Mouse (Mus musculus) stomach, embryonic 14.5 days (tissue): ENCODE data around the gene Tlr6. TPM values are rescaled to one million over a fixed set of nuclear protein-coding genes. Genes with fewer than 3 reads are reported as not detected.

Experiments used
- ATAC-seq: fragments of 200-750 bp; cut with Nextera tagmentation; 2 replicates; pipeline ENCODE4 v1.8.0; 2017; ENCODE audit warnings: low read depth, moderate TSS enrichment; ENCODE audit not compliant: insufficient number of reproducible peaks, insufficient read depth, low FRiP score
- H3K27ac ChIP-seq: fragments of 300-500 bp; sonication (generic); 2 replicates; pipeline ENCODE4 v1.5.1; 2014; ENCODE audit warnings: mild to moderate bottlenecking, low read length, moderate library complexity, mixed read lengths
- H3K27me3 ChIP-seq: fragments of 300-500 bp; sonication (generic); 2 replicates; pipeline ENCODE4 v1.6.1; 2014; ENCODE audit warnings: low read length, control low read depth, mixed read lengths; ENCODE audit not compliant: control insufficient read depth, insufficient read depth
- H3K36me3 ChIP-seq: fragments of 300-500 bp; sonication (generic); 2 replicates; pipeline ENCODE4 v1.6.1; 2014; ENCODE audit warnings: mild to moderate bottlenecking, control low read depth, low read length, moderate library complexity, mixed read lengths; ENCODE audit not compliant: control insufficient read depth, insufficient read depth
- H3K4me1 ChIP-seq: fragments of 300-500 bp; sonication (generic); 2 replicates; pipeline ENCODE4 v1.6.1; 2014; ENCODE audit warnings: low read length, control low read depth, mixed read lengths; ENCODE audit not compliant: control insufficient read depth, insufficient read depth
- H3K4me2 ChIP-seq: fragments of 300-500 bp; sonication (generic); replicated peaks from 2 replicates; pipeline ENCODE4 v1.6.1; 2014; ENCODE audit warnings: low read depth, low read length, control low read depth
- H3K4me3 ChIP-seq: fragments of 300-500 bp; sonication (generic); 2 replicates; pipeline ENCODE4 v1.5.1; 2014; ENCODE audit warnings: low read depth, low read length, control low read depth
- H3K9ac ChIP-seq: fragments of 300-500 bp; sonication (generic); replicated peaks from 2 replicates; pipeline ENCODE4 v1.6.1; 2014; ENCODE audit warnings: low read depth, mild to moderate bottlenecking, control low read depth, low read length, moderate library complexity, mixed read lengths
- H3K9me3 ChIP-seq: fragments of 300-500 bp; sonication (generic); 2 replicates; pipeline ENCODE4 v1.6.1; 2016; ENCODE audit warnings: low read depth, low read length, control low read depth; ENCODE audit not compliant: control insufficient read depth
- WGBS: fragments of 180-500 bp; shearing (Covaris S2); extraction: QIAGEN DNeasy Blood & Tissue Kit; methylation state at CpG from one replicate; pipeline ENCODE4 v1.1.7; 2014; 5-methylcytosine and 5-hydroxymethylcytosine counted together
- polyA plus RNA-seq: library from polyadenylated mRNA; unstranded; fragments of >200 nt; fragmentation: Nextera tagmentation; extraction: Ambion mirVana; gene quantifications from 2 replicates; pipeline ENCODE4 v1.2.1, GENCODE M21; 2014

The Tlr6 gene
- polyA plus RNA-seq, 1 experiment from 2014 or later = 0.90 TPM

GRCm38 (mm10) chr5:64985971-64986370 lies 26.1 kb upstream of the Tlr6 start:
- no peak overlapping the region for H3K4me3 ChIP-seq
- ATAC-seq = no peak
- H3K4me1 ChIP-seq = no peaks in the 10 kb centered on the region
- H3K27me3 ChIP-seq = no peaks in the 10 kb centered on the region
- H3K9ac ChIP-seq = no peak overlapping the region
- no peak overlapping the region for H3K4me2 ChIP-seq
- no peaks in the 10 kb centered on the region for H3K9me3 ChIP-seq
- WGBS = 66% methylated on average over 7 of the region's 7 CpGs
- H3K27ac ChIP-seq = no peak overlapping the region
- H3K36me3 ChIP-seq = peaks cover 15% of the 10 kb centered on the region; the same call in 1 of the 2 replicates

- H3K9ac ChIP-seq = no peak overlapping the region
- no peak for ATAC-seq
- no peak overlapping the region for H3K4me3 ChIP-seq
- H3K27me3 ChIP-seq = no peaks in the 10 kb centered on the region
- H3K4me1 ChIP-seq = no peaks in the 10 kb centered on the region
- no peak overlapping the region for H3K4me2 ChIP-seq
- H3K27ac ChIP-seq = no peak overlapping the region
- H3K9me3 ChIP-seq = no peaks in the 10 kb centered on the region
- H3K36me3 ChIP-seq = peaks cover 16% of the 10 kb centered on the region; the same call in 1 of the 2 replicates
- 75% methylated on average over 8 of the region's 8 CpGs for WGBS
Observed at GRCm38 (mm10) chr5:64977128-64977527, 17.2 kb upstream of the Tlr6 start.

GRCm38 (mm10) chr5:64975121-64975520 lies 15.2 kb upstream of the Tlr6 start:
- Histone ChIP-seq H3K4me1 (peaks cover 2% of the 10 kb centered on the region; the same call in 1 of the 2 replicates), H3K27ac (no peak overlapping the region), H3K9me3 (no peaks in the 10 kb centered on the region), H3K36me3 (peaks cover 5% of the 10 kb centered on the region; the same call in 1 of the 2 replicates), H3K4me3 (no peak overlapping the region), H3K27me3 (no peaks in the 10 kb centered on the region), H3K9ac (no peak overlapping the region), H3K4me2 (no peak overlapping the region)
- 79% methylated on average over 5 of the region's 5 CpGs for WGBS
- no peak for ATAC-seq

GRCm38 (mm10) chr5:64969861-64970771 lies 10.2 kb upstream of the Tlr6 start, which contains the start of gene Fam114a1:
Gene Fam114a1, plus strand, starts transcription at chr5:64970071.
- Histone ChIP-seq H3K4me2 (peak within 1 kb of the TSS; percentile 83), H3K4me1 (peaks cover 6% of the 10 kb centered on the region; the same call in 1 of the 2 replicates), H3K27ac (peak within 1 kb of the TSS; percentile 75), H3K27me3 (no peaks in the 10 kb centered on the region), H3K4me3 (peak within 1 kb of the TSS; percentile 73), H3K9ac (peak within 1 kb of the TSS; percentile 83), H3K36me3 (peaks cover 5% of the 10 kb centered on the region; the same call in 1 of the 2 replicates), H3K9me3 (no peaks in the 10 kb centered on the region)
- ATAC-seq = peak; percentile 87
- under 1% methylated on average over 64 of the region's 68 CpGs for WGBS

GRCm38 (mm10) chr5:64968961-64969860 lies 9.3 kb upstream of the Tlr6 start:
- Histone ChIP-seq H3K9me3 (no peaks in the 10 kb centered on the region), H3K4me1 (peaks cover 6% of the 10 kb centered on the region; the same call in 1 of the 2 replicates), H3K27ac (peak overlapping the region; percentile 75), H3K36me3 (peaks cover 5% of the 10 kb centered on the region; the same call in 1 of the 2 replicates), H3K9ac (peak overlapping the region; percentile 83), H3K4me3 (peak overlapping the region; percentile 73), H3K4me2 (peak overlapping the region; percentile 83), H3K27me3 (no peaks in the 10 kb centered on the region)
- 5% methylated on average over 14 of the region's 14 CpGs for WGBS
- ATAC-seq = peak; percentile 70

- ATAC-seq = no peak
- no peaks in the 10 kb centered on the region for H3K4me1 ChIP-seq
- H3K9me3 ChIP-seq = no peaks in the 10 kb centered on the region
- WGBS = 76% methylated on average over 3 of the region's 3 CpGs
- H3K36me3 ChIP-seq = no peaks in the 10 kb centered on the region
- H3K27ac ChIP-seq = no peak overlapping the region
- no peak overlapping the region for H3K9ac ChIP-seq
- H3K27me3 ChIP-seq = no peaks in the 10 kb centered on the region
- H3K4me2 ChIP-seq = no peak overlapping the region
- H3K4me3 ChIP-seq = no peak overlapping the region
Observed at GRCm38 (mm10) chr5:64963735-64964134, 3.8 kb upstream of the Tlr6 start.

- H3K27ac ChIP-seq = no peak overlapping the region
- no peaks in the 10 kb centered on the region for H3K9me3 ChIP-seq
- no peaks in the 10 kb centered on the region for H3K36me3 ChIP-seq
- H3K27me3 ChIP-seq = no peaks in the 10 kb centered on the region
- no peak overlapping the region for H3K9ac ChIP-seq
- WGBS = 74% methylated on average over 5 of the region's 5 CpGs
- no peak for ATAC-seq
- H3K4me2 ChIP-seq = no peak overlapping the region
- no peaks in the 10 kb centered on the region for H3K4me1 ChIP-seq
- H3K4me3 ChIP-seq = no peak overlapping the region
Observed at GRCm38 (mm10) chr5:64963271-64963670, 3.4 kb upstream of the Tlr6 start.

GRCm38 (mm10) chr5:64960857-64961391 lies 1.0 kb upstream of the Tlr6 start:
- Histone ChIP-seq H3K9ac (no peak overlapping the region), H3K4me2 (no peak overlapping the region), H3K4me3 (no peak overlapping the region), H3K27me3 (no peaks in the 10 kb centered on the region), H3K36me3 (no peaks in the 10 kb centered on the region), H3K4me1 (no peaks in the 10 kb centered on the region), H3K9me3 (no peaks in the 10 kb centered on the region), H3K27ac (no peak overlapping the region)
- WGBS = 87% methylated on average over 13 of the region's 13 CpGs
- no peak for ATAC-seq
